Mouse (Mus musculus): ENCODE measurements around the gene Clip2. TPM values are rescaled to one million over a fixed set of nuclear protein-coding genes. Genes with fewer than 3 reads are reported as not detected.

The Clip2 gene
- total and polyA plus RNA-seq, 3 experiments: 5.4 to 16.7 (median 8.7) TPM

DNA sequence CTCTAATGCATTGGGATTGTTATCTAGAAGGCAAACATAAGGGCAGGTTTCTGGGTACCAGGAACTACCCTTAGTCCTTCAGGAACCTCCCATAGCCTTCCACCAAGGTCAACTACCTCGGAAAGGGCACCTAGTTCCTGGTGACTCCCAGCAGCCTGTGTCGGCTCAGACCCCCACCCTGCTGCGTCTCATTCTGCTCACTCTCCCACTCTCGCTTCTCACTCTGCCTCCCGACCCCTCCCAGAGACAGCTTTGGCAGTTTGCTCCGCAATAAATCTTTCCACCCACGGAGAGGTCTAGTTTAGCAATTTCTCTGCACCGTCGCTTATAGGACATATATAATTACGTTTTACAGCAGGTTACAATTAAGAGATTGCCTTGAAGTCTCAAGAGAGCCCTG, 64.2 kb downstream of the Clip2 start:
- Histone ChIP-seq H3K4me2 (ENCODE audit: insufficient read depth, low read depth, poor library complexity, severe bottlenecking) (no peak overlapping the region), H3K4me1 (ENCODE audit: control insufficient read depth in 1 of 2, insufficient read depth in 2 of 2) (peaks cover 20 to 40% of the 10 kb centered on the region in 2 experiments), H3K36me3 (replicated peaks in 1 of 2; ENCODE audit: control insufficient read depth in 1 of 2, insufficient read depth in 1 of 2, low read length in 1 of 2) (peaks cover 0 to 29% of the 10 kb centered on the region in 2 experiments), H3K9me3 (replicated peaks; ENCODE audit: low read length) (no peaks in the 10 kb centered on the region), H3K27me3 (replicated peaks) (no peaks in the 10 kb centered on the region), H3K79me2 (replicated peaks; ENCODE audit: control insufficient read depth, extremely low read depth, insufficient read depth, poor library complexity, severe bottlenecking) (no peaks in the 10 kb centered on the region), H3K4me3 (replicated peaks in 1 of 3; ENCODE audit: low read depth in 2 of 3, low read length in 2 of 3, poor library complexity in 1 of 3) (no peak overlapping the region), H3K9ac (ENCODE audit: insufficient read depth, low read depth) (no peak overlapping the region), H3K27ac (ENCODE audit: insufficient read depth, low read depth) (no peak overlapping the region)
- in situ Hi-C loops (cut with MboI; ENCODE audit: low pct_ligation_motif_present, low pct_unique_long_range_greater_than_20kb, low sequenced_read_pairs) (no loop called here), dilution Hi-C loops (cut with MboI; ENCODE audit: extremely low pct_ligation_motif_present, extremely low pct_unique_long_range_greater_than_20kb, low sequenced_read_pairs) (no loop called here)
- no peak for DNase-seq (ENCODE audit: extremely low read depth)
- TF ChIP-seq USF1 (IDR thresholded peaks at IDR 0.05; ENCODE audit: low read depth, low read length) (no peak), MAFK (IDR thresholded peaks at IDR 0.05; ENCODE audit: insufficient replicate concordance, low read length) (no peak), ZMIZ1 (IDR thresholded peaks at IDR 0.05; ENCODE audit: low read depth, low read length) (no peak), UBTF (IDR thresholded peaks at IDR 0.05; ENCODE audit: low read depth, low read length) (no peak), HCFC1 (IDR thresholded peaks at IDR 0.05; ENCODE audit: low read depth, low read length) (no peak), CHD1 (IDR thresholded peaks at IDR 0.05; ENCODE audit: low read depth, low read length) (no peak), KAT2A (IDR thresholded peaks at IDR 0.05; ENCODE audit: insufficient replicate concordance, low read length) (no peak), MAX (IDR thresholded peaks at IDR 0.05; ENCODE audit: low read length) (no peak), ELF1 (IDR thresholded peaks at IDR 0.05; ENCODE audit: low read depth, low read length) (no peak), JUN (IDR thresholded peaks at IDR 0.05; ENCODE audit: insufficient read depth, low read depth, low read length) (no peak), JUND (conservative IDR thresholded peaks at IDR 0.05; ENCODE audit: low read depth, low read length) (no peak), MXI1 (IDR thresholded peaks at IDR 0.05; ENCODE audit: low read depth, low read length) (no peak), MAZ (IDR thresholded peaks at IDR 0.05; ENCODE audit: low read depth, low read length) (no peak), BHLHE40 (IDR thresholded peaks at IDR 0.05; ENCODE audit: low read depth, low read length) (no peak), IRF4 (IDR thresholded peaks at IDR 0.05; ENCODE audit: low read depth, low read length) (no peak), POLR2A (IDR thresholded peaks at IDR 0.05; ENCODE audit: low read depth, low read length) (no peak), CHD2 (IDR thresholded peaks at IDR 0.05; ENCODE audit: low read length) (no peak), MYC (IDR thresholded peaks at IDR 0.05; ENCODE audit: low read depth, low read length) (no peak), RCOR1 (conservative IDR thresholded peaks at IDR 0.05; ENCODE audit: low read depth, low read length) (no peak), USF2 (conservative IDR thresholded peaks at IDR 0.05; ENCODE audit: low read depth, low read length) (no peak)

DNA sequence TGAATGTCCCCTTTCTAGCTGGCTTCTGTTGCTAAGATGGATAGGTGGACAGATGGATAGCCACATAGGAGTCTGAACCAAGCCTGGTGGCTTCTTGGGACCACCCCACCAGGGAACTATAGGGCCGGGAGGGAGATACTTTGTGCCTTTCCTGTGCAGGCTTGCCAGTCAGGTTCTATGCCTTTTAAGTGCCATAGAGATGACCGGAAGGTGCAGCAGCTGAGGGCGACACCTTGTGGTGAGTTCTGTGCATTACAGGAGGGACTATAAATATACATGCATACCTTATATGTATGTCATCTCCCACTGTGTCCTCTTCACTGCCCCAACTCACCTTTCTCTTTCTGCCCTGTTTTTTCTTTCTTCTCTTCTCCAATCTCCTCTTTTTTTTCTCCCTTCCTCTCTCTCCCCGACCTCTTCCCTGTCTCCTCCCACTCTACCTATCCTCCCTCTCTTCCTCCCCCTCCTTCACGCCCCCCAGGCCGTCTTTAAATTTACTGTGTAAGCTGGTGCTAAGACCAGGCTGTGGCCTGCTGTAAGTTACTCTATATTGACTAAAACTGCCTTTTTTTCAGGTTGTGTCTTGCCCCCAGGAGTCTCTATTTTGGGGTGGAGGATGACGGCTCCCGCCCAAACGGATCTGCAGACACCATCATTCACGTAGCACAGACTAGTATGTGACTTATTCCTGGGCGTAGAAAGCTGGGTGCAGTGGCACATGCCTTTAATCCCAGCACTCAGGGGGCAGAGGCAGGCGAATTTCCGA, 66.2 kb downstream of the Clip2 start:
- in situ Hi-C loops (cut with MboI; ENCODE audit: low pct_ligation_motif_present, low pct_unique_long_range_greater_than_20kb, low sequenced_read_pairs): no loop called here
- Histone ChIP-seq H3K9ac (ENCODE audit: insufficient read depth, low read depth) (no peak overlapping the region), H3K4me2 (ENCODE audit: insufficient read depth, low read depth, poor library complexity, severe bottlenecking) (no peak overlapping the region), H3K36me3 (replicated peaks in 1 of 2; ENCODE audit: control insufficient read depth in 1 of 2, insufficient read depth in 1 of 2, low read length in 1 of 2) (peaks cover 0 to 24% of the 10 kb centered on the region in 2 experiments), H3K4me3 (replicated peaks in 1 of 3; ENCODE audit: low read depth in 2 of 3, low read length in 2 of 3, poor library complexity in 1 of 3) (no peak overlapping the region), H3K27ac (ENCODE audit: insufficient read depth, low read depth) (no peak overlapping the region), H3K9me3 (replicated peaks; ENCODE audit: low read length) (no peaks in the 10 kb centered on the region), H3K4me1 (ENCODE audit: control insufficient read depth in 1 of 2, insufficient read depth in 2 of 2) (peaks cover 13 to 28% of the 10 kb centered on the region in 2 experiments), H3K79me2 (replicated peaks; ENCODE audit: control insufficient read depth, extremely low read depth, insufficient read depth, poor library complexity, severe bottlenecking) (no peaks in the 10 kb centered on the region), H3K27me3 (replicated peaks) (no peaks in the 10 kb centered on the region)
- dilution Hi-C loops (cut with MboI; ENCODE audit: extremely low pct_ligation_motif_present, extremely low pct_unique_long_range_greater_than_20kb, low sequenced_read_pairs): no loop called here
- peak; percentile 82 for DNase-seq (ENCODE audit: extremely low read depth)
- no peak for TF ChIP-seq MAZ (IDR thresholded peaks at IDR 0.05; ENCODE audit: low read depth, low read length)
- TF ChIP-seq IRF4 (IDR thresholded peaks at IDR 0.05; ENCODE audit: low read depth, low read length): peak; percentile 34; the same call in 1 of the 2 replicates
- TF ChIP-seq CHD1 (IDR thresholded peaks at IDR 0.05; ENCODE audit: low read depth, low read length): no peak
- TF ChIP-seq ZMIZ1 (IDR thresholded peaks at IDR 0.05; ENCODE audit: low read depth, low read length): no peak
- peak; percentile 96 to 99 for TF ChIP-seq CTCF (conservative IDR thresholded peaks at IDR 0.05 in 1 of 2, IDR thresholded peaks at IDR 0.05 in 1 of 2; ENCODE audit: low read depth in 2 of 2, low read length in 2 of 2)
- no peak for TF ChIP-seq GABPA (IDR thresholded peaks at IDR 0.05; ENCODE audit: insufficient replicate concordance, low read depth, low read length)
- peak; percentile 90 for TF ChIP-seq RAD21 (IDR thresholded peaks at IDR 0.05; ENCODE audit: low read depth, low read length)
- no peak for TF ChIP-seq ETS1 (conservative IDR thresholded peaks at IDR 0.05; ENCODE audit: low read depth, low read length)
- TF ChIP-seq MEF2A (IDR thresholded peaks at IDR 0.05; ENCODE audit: borderline replicate concordance, low read depth, low read length): peak; percentile 60; the same call in 1 of the 2 replicates
- TF ChIP-seq JUND (conservative IDR thresholded peaks at IDR 0.05; ENCODE audit: low read depth, low read length): no peak
- TF ChIP-seq ZKSCAN1 (IDR thresholded peaks at IDR 0.05; ENCODE audit: borderline replicate concordance, low read depth, low read length): no peak
- no peak for TF ChIP-seq E2F4 (IDR thresholded peaks at IDR 0.05; ENCODE audit: insufficient replicate concordance, low read depth, low read length)
- no peak for TF ChIP-seq NRF1 (IDR thresholded peaks at IDR 0.05; ENCODE audit: low read depth, low read length)
- TF ChIP-seq MYC (IDR thresholded peaks at IDR 0.05; ENCODE audit: low read depth, low read length): 0 out of 2 replicates have a peak, but pooled peaks have one; percentile 51
- no peak for TF ChIP-seq JUN (IDR thresholded peaks at IDR 0.05; ENCODE audit: insufficient read depth, low read depth, low read length)
- no peak for TF ChIP-seq USF2 (conservative IDR thresholded peaks at IDR 0.05; ENCODE audit: low read depth, low read length)
- TF ChIP-seq BHLHE40 (IDR thresholded peaks at IDR 0.05; ENCODE audit: low read depth, low read length): peak; percentile 25; the same call in 1 of the 2 replicates
- no peak for TF ChIP-seq UBTF (IDR thresholded peaks at IDR 0.05; ENCODE audit: low read depth, low read length)
- TF ChIP-seq TCF12 (IDR thresholded peaks at IDR 0.05; ENCODE audit: low read depth, low read length): peak; percentile 45; the same call in 1 of the 2 replicates
- TF ChIP-seq CHD2 (IDR thresholded peaks at IDR 0.05; ENCODE audit: low read length): no peak

Measured in CH12.LX (cell line).